Mouse (Mus musculus) liver, postnatal 0 days (tissue): ENCODE measurements around the gene Gdf3. TPM values are rescaled to one million over a fixed set of nuclear protein-coding genes. Genes with fewer than 3 reads are reported as not detected.

Source experiments
- ATAC-seq: fragments of 200-750 bp; cut with Nextera tagmentation; 2 replicates; pipeline ENCODE4 v1.8.0; 2017; ENCODE audit warnings: mild to moderate bottlenecking, moderate library complexity
- DNase-seq: peaks from one replicate; pipeline ENCODE4 v3.0.0-alpha.2; 2016
- H3K27ac ChIP-seq: fragments of 300-500 bp; sonication (generic); 2 replicates; pipeline ENCODE4 v1.5.1; 2014; ENCODE audit warnings: antibody characterized with exemption, moderate library complexity, mild to moderate bottlenecking, low read depth
- H3K27me3 ChIP-seq: fragments of 300-500 bp; sonication (generic); 2 replicates; pipeline ENCODE4 v1.6.1; 2014; ENCODE audit warnings: low read length, control low read depth, mixed read lengths; ENCODE audit not compliant: insufficient read depth
- H3K36me3 ChIP-seq: fragments of 300-500 bp; sonication (generic); replicated peaks from 2 replicates; pipeline ENCODE4 v1.6.1; 2014; ENCODE audit warnings: mild to moderate bottlenecking, control low read depth, low read length, moderate library complexity, mixed read lengths; ENCODE audit not compliant: insufficient read depth
- H3K4me1 ChIP-seq: fragments of 300-500 bp; sonication (generic); 2 replicates; pipeline ENCODE4 v1.6.1; 2014; ENCODE audit warnings: antibody characterized with exemption, mild to moderate bottlenecking, control low read depth; ENCODE audit not compliant: insufficient read depth
- H3K4me2 ChIP-seq: fragments of 300-500 bp; sonication (generic); 2 replicates; pipeline ENCODE4 v1.6.1; 2014; ENCODE audit warnings: low read depth, mild to moderate bottlenecking, low read length, moderate library complexity, mixed read lengths
- H3K4me3 ChIP-seq: fragments of 300-500 bp; sonication (generic); 2 replicates; pipeline ENCODE4 v1.5.1; 2014; ENCODE audit warnings: low read depth, low read length
- H3K9ac ChIP-seq: fragments of 300-500 bp; sonication (generic); replicated peaks from 2 replicates; pipeline ENCODE4 v1.6.1; 2014; ENCODE audit warnings: mild to moderate bottlenecking, moderate library complexity
- H3K9me3 ChIP-seq: fragments of 300-500 bp; sonication (generic); 2 replicates; pipeline ENCODE4 v1.6.1; 2016; ENCODE audit warnings: mild to moderate bottlenecking, control low read depth, low read length, mixed read lengths
- CTCF ChIP-seq: sonication (generic); IDR thresholded peaks from 2 replicates; pipeline ENCODE4 v1.5.1; 2016; ENCODE audit warnings: antibody characterized with exemption, low read depth
- EP300 ChIP-seq: IDR thresholded peaks from 2 replicates; pipeline ENCODE4 v1.6.1; 2016; ENCODE audit warnings: antibody characterized with exemption, low read depth, mild to moderate bottlenecking
- WGBS: fragments of 180-500 bp; shearing (Covaris S2); extraction: QIAGEN DNeasy Blood & Tissue Kit; methylation state at CpG from one replicate; pipeline ENCODE4 v1.1.7; 2014; ENCODE audit not compliant: insufficient replicate concordance; 5-methylcytosine and 5-hydroxymethylcytosine counted together
- polyA plus RNA-seq: library from polyadenylated mRNA; unstranded; fragments of >200 nt; fragmentation: Nextera tagmentation; extraction: Ambion mirVana; gene quantifications from 2 replicates; pipeline ENCODE4 v1.2.1, GENCODE M21; 2015

Gene Gdf3
- polyA plus RNA-seq, 1 experiment from 2014 or later: 1.0 TPM

DNA sequence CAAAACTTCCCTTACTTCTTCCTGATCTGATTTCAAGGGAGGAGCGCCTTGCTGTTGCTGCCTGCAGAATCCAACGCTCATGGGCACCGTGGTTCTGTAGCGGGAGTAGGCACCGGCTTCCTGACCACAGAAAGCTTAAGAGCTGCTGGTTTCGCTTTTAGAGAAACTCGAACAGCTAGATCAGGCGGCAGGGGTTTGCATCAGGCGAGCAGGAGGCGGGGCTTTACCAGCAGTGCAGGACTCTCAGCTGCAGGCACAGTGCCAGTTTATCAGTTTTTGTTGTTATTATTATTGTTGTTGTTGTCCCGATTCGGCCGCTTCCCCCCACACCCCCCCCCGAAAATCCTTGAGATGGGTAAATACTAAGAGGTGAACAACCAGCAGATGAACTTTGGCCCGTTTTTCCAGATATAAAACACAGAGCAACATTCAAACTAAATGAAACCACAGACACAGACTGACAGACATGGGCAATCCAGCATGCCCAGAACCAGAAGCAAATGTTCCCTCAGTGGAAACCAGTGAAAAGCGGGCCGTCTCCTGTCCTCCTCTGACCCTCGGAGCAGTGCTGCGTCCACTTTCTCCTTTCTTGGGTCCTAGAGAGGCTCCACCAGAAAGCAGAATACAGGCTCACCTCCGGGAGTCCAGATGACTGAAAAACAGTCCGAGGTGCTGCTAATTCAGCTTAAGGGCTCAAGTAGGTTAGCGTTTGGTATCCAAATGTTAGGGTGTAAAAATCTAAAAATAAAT lies 7.5 kb downstream of the Gdf3 start, which contains the start of gene Apobec1:
Gene Apobec1 (minus strand): TSS at position 203 of the 750 bp plus-strand sequence.
- DNase-seq (peak; percentile 87), ATAC-seq (peak; percentile 82)
- peaks cover 9% of the 10 kb centered on the region for H3K36me3 ChIP-seq
- peak within 1 kb of the TSS; percentile 64 for H3K4me3 ChIP-seq
- no peaks in the 10 kb centered on the region for H3K9me3 ChIP-seq
- TF ChIP-seq CTCF (no peak), EP300 (peak; percentile 36; the same call in 1 of the 2 replicates)
- H3K4me2 ChIP-seq: peak within 1 kb of the TSS; percentile 80
- peak within 1 kb of the TSS; percentile 70 for H3K9ac ChIP-seq
- no peaks in the 10 kb centered on the region for H3K27me3 ChIP-seq
- peaks cover 23% of the 10 kb centered on the region for H3K4me1 ChIP-seq
- H3K27ac ChIP-seq: peak within 1 kb of the TSS; percentile 95
- 1% methylated on average over 22 of the region's 22 CpGs for WGBS

DNA sequence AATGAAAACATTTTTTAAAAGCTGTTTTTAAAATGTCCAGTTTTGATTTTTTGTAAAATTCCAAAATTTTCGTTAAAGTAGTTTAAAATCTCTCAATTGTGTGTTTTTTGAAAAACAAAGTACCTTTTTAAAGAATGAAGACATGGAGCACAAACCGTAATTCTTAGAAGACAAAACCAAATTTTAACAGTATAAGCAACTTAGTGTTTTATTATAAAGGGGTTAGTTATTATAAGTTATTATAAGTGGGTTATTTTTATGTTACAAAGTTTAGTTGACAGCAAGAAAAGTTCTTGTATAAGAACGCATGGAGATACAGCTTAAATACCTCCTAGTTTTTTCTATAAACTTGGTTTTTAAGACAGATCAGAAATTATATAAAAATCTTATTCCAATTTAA lies 8.3 kb downstream of the Gdf3 start:
- Histone ChIP-seq H3K9me3 (no peaks in the 10 kb centered on the region), H3K4me1 (peaks cover 23% of the 10 kb centered on the region), H3K36me3 (peaks cover 14% of the 10 kb centered on the region), H3K27me3 (no peaks in the 10 kb centered on the region), H3K27ac (peak overlapping the region; percentile 95), H3K9ac (peak overlapping the region; percentile 70), H3K4me2 (peak overlapping the region; percentile 80), H3K4me3 (peak overlapping the region; percentile 64)
- ATAC-seq (no peak), DNase-seq (no peak)
- WGBS: 56% methylated on average over 3 of the region's 3 CpGs
- TF ChIP-seq EP300 (no peak), CTCF (no peak)

DNA sequence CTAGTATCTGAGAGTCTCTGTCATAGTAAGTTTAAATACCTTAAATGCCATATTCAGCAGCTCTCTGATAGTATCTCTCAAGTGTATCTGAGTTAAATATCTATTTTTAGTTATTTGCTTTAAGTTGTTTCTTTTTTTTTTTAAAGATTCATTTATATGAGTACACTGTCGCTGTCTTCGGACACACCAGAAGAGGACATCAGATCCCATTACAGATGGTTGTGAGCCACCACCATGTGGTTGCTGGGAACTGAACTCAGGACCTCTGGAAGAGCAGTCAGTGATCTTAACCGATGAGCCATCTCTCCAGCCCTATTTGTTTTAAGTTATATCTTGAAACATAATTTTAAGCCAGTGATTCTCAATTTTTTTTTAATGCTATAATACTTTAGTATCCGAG lies 8.9 kb downstream of the Gdf3 start:
- no peaks in the 10 kb centered on the region for H3K9me3 ChIP-seq
- TF ChIP-seq EP300 (no peak), CTCF (no peak)

DNA sequence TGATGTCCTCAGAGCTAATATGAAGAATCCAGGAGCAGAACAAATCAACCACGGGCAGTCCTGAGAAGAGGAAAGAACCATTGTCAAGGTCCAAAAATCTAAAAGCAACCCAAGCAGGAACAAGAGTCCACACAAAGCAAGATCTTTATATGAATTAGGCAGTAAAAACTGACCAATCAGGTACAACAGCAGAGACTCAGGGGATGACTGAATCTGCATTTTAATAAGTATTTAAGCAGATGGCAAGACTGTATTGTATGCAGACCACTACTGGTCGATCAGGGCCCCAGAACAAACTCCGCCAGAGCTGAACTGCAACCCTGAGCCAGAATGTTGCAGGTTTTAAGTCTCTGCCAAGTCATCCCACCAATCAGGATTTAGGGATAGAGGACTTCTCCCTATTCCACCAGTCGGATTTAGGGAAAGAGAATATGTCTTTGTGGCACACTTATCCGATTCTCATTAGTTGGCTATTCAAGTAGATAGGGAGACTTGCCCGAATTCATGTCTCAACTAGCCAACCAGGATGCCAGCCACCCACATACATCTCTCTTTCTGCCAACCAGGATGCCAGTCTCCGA lies 9.7 kb downstream of the Gdf3 start:
- ATAC-seq (no peak), DNase-seq (no peak)
- H3K27me3 ChIP-seq: no peaks in the 10 kb centered on the region
- peak overlapping the region; percentile 81; the same call in 1 of the 2 replicates for H3K27ac ChIP-seq
- peaks cover 23% of the 10 kb centered on the region for H3K4me1 ChIP-seq
- peak overlapping the region; percentile 47 for H3K4me2 ChIP-seq
- TF ChIP-seq CTCF (no peak), EP300 (no peak)
- no peaks in the 10 kb centered on the region for H3K9me3 ChIP-seq
- 74% methylated on average over 7 of the region's 7 CpGs for WGBS
- H3K36me3 ChIP-seq: peaks cover 19% of the 10 kb centered on the region
- H3K9ac ChIP-seq: no peak overlapping the region
- no peak overlapping the region for H3K4me3 ChIP-seq

More for the DNA sequence above, 8.9 kb downstream of the Gdf3 start:
- DNase-seq (no peak), ATAC-seq (no peak)
- no peak overlapping the region for H3K4me3 ChIP-seq
- H3K27me3 ChIP-seq: no peaks in the 10 kb centered on the region
- H3K9ac ChIP-seq: peak overlapping the region; percentile 22; the same call in 1 of the 2 replicates
- H3K4me2 ChIP-seq: peak overlapping the region; percentile 47
- WGBS: 80% methylated on average over 4 of the region's 4 CpGs
- peaks cover 17% of the 10 kb centered on the region for H3K36me3 ChIP-seq
- H3K27ac ChIP-seq: no peak overlapping the region
- peaks cover 23% of the 10 kb centered on the region for H3K4me1 ChIP-seq

DNA sequence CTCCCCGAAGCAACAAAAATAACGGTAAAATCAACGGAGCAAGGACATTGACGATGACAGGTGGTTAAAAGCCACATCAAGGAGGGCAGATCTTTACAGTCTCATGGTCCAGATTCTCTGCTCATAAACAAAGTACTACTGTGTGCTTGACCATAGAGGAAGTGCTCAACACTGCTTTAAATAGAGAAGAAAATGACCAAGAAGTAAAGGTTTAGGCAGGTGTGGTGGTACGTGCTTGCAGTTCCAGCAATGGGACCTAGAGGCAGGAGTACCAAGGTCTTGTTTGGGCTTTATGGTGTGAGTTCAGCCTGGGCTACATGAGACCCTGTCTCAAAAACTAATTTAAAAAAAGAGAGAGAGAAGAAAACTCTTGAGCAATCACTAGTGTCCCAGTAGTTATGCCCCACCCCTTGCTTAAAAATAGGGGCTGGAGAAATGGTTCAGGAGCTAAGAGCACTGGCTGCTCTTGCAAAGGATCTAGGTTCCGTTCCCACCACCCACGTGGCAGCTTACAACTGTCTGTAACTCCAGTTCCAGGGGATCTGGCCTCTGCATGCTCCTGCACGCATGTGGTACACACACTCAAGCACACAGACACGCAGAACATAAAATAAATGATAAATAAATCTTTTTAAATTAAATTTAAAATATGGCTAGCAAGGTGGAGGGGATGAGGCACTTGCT lies 10.7 kb downstream of the Gdf3 start:
- 73% methylated on average over 9 of the region's 9 CpGs for WGBS
- peak overlapping the region; percentile 47; the same call in 1 of the 2 replicates for H3K4me2 ChIP-seq
- no peak for TF ChIP-seq CTCF
- no peak for TF ChIP-seq EP300
- DNase-seq: no peak
- no peak for ATAC-seq
- no peak overlapping the region for H3K9ac ChIP-seq
- peaks cover 23% of the 10 kb centered on the region for H3K4me1 ChIP-seq
- H3K27me3 ChIP-seq: no peaks in the 10 kb centered on the region
- H3K9me3 ChIP-seq: no peaks in the 10 kb centered on the region
- H3K4me3 ChIP-seq: no peak overlapping the region
- H3K36me3 ChIP-seq: peaks cover 26% of the 10 kb centered on the region
- peak overlapping the region; percentile 81 for H3K27ac ChIP-seq

DNA sequence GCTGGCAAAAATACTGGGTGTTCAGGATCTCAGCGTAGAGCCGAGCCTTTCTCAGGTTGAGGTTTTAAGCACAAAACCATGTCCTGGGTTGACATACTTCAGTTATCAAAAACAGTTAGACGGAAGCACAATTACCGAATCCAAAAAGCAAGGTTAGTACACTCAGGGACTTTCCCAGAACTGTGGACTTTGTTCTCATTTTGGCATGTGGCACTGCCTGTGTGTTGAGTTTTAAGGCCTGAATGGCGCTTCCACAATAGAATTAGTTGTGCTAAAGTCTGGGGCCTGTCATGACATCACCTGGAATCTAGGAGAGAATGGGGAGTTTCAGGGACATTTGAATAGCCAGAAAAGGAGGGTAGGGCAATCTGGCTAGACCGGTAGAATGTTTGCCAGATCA lies 11.5 kb downstream of the Gdf3 start:
- no peak overlapping the region for H3K4me3 ChIP-seq
- H3K4me2 ChIP-seq: peak overlapping the region; percentile 40; the same call in 1 of the 2 replicates
- peak overlapping the region; percentile 81 for H3K27ac ChIP-seq
- TF ChIP-seq EP300: no peak
- TF ChIP-seq CTCF: no peak
- H3K36me3 ChIP-seq: peaks cover 28% of the 10 kb centered on the region
- DNase-seq: no peak
- no peaks in the 10 kb centered on the region for H3K9me3 ChIP-seq
- H3K9ac ChIP-seq: no peak overlapping the region
- ATAC-seq: peak; percentile 67
- 56% methylated on average over 6 of the region's 6 CpGs for WGBS
- H3K27me3 ChIP-seq: no peaks in the 10 kb centered on the region
- H3K4me1 ChIP-seq: peaks cover 23% of the 10 kb centered on the region
